Mouse (Mus musculus) heart, postnatal 0 days (tissue): ENCODE results near the gene Id3.

ENCODE experiments used
- CTCF ChIP-seq: IDR thresholded peaks from 2 replicates; pipeline ENCODE4 v1.5.1; 2016; ENCODE audit warnings: antibody characterized with exemption, control low read depth, low read depth
- EP300 ChIP-seq: IDR thresholded peaks from 2 replicates; pipeline ENCODE4 v1.6.1; 2016; ENCODE audit warnings: antibody characterized with exemption, low read depth

DNA sequence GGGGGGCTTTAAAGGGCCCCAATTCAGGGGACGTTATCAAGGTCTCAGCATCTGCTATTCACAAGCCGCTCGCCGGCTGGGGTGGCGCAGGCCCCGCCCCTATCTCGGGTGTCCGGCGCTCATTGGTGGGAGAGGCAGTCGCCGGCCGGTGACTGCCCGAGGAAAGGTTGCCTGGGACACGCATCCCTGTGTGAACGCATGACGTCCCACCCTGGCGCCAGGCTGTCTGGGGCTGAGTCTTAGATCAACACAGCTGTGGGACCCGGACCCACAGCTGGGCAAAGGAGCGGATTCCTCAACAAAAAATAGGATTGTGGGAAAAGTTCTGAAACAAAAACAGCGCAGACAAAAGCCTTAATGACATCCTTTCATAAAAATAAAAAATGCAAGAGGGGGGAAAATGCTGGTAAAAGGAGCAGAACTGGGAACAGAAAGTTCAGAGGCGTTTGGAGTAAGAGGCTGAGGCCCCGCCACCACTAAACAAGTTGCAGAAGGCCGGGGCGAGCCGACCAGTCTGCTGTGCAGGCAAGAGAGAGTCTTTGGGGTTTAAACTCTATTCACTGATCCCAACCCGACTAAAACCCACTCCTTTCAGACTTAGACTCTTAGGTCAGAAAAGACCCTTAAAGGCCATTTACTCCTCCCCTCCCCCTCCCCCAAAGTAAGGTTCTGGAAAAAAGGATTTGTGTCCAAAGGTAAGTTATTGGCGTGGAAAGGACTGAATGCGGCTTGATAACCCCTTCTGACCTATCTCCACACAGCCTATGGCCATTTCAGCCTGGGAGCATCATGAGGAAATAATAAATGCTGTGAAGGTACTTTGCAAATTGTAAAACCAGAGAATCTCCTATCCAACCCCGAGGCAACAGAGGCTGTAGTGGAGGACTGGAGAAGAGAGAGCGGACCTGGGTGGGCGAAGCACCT lies 2.7 kb upstream of the Id3 start:
- TF ChIP-seq EP300: peak; percentile 93
- no peak for TF ChIP-seq CTCF
